Mouse (Mus musculus) spleen, adult 2 months (tissue): ENCODE measurements around the gene Flt3.

Source experiments
- CTCF ChIP-seq: fragments of 200-500 bp; IDR thresholded peaks from 2 replicates; pipeline ENCODE4 v1.5.1; 2011; ENCODE audit warnings: mild to moderate bottlenecking, inconsistent platforms; ENCODE audit not compliant: insufficient read depth, insufficient read length, insufficient replicate concordance; ENCODE audit errors: extremely low read depth
- POLR2A ChIP-seq: fragments of 200-500 bp; IDR thresholded peaks from 2 replicates; pipeline ENCODE4 v1.6.1; 2011; ENCODE audit warnings: low read depth, low read length, inconsistent platforms

GRCm38 (mm10) chr5:147355788-147356187, 44.5 kb downstream of the Flt3 start:
- TF ChIP-seq CTCF = no peak
- no peak for TF ChIP-seq POLR2A
